Mouse (Mus musculus) midbrain, embryonic 14.5 days (tissue): ENCODE data around the gene Zpr1. TPM values are rescaled to one million over a fixed set of nuclear protein-coding genes. Genes with fewer than 3 reads are reported as not detected.

ENCODE experiments used
- ATAC-seq: fragments of 200-750 bp; cut with Nextera tagmentation; 2 replicates; pipeline ENCODE4 v1.8.0; 2017; ENCODE audit warnings: moderate number of reproducible peaks, moderate library complexity; ENCODE audit not compliant: low FRiP score, low TSS enrichment
- DNase-seq: peaks from one replicate; pipeline ENCODE4 v3.0.0-alpha.2; 2015
- H3K27ac ChIP-seq: fragments of 300-500 bp; sonication (generic); replicated peaks from 2 replicates; pipeline ENCODE4 v1.5.1; 2014; ENCODE audit warnings: mild to moderate bottlenecking, low read depth, low read length, moderate library complexity
- H3K27me3 ChIP-seq: fragments of 300-500 bp; sonication (generic); 2 replicates; pipeline ENCODE4 v1.6.1; 2014; ENCODE audit warnings: low read length, control low read depth, mixed read lengths; ENCODE audit not compliant: control insufficient read depth, insufficient read depth
- H3K36me3 ChIP-seq: fragments of 300-500 bp; sonication (generic); 2 replicates; pipeline ENCODE4 v1.6.1; 2014; ENCODE audit warnings: low read length, control low read depth; ENCODE audit not compliant: control insufficient read depth, insufficient read depth
- H3K4me1 ChIP-seq: fragments of 300-500 bp; sonication (generic); 2 replicates; pipeline ENCODE4 v1.6.1; 2014; ENCODE audit warnings: mild to moderate bottlenecking, antibody characterized with exemption, low read length, control low read depth; ENCODE audit not compliant: control insufficient read depth, insufficient read depth
- H3K4me2 ChIP-seq: fragments of 300-500 bp; sonication (generic); 2 replicates; pipeline ENCODE4 v1.6.1; 2014; ENCODE audit warnings: mild to moderate bottlenecking, low read length, moderate library complexity
- H3K4me3 ChIP-seq: fragments of 300-500 bp; sonication (generic); replicated peaks from 2 replicates; pipeline ENCODE4 v1.5.1; 2014; ENCODE audit warnings: low read depth, low read length
- H3K9ac ChIP-seq: fragments of 300-500 bp; sonication (generic); replicated peaks from 2 replicates; pipeline ENCODE4 v1.6.1; 2014; ENCODE audit warnings: mild to moderate bottlenecking, low read length, moderate library complexity
- H3K9me3 ChIP-seq: fragments of 300-500 bp; sonication (generic); 2 replicates; pipeline ENCODE4 v1.6.1; 2016; ENCODE audit warnings: low read length, control low read depth, mixed read lengths; ENCODE audit not compliant: control insufficient read depth
- WGBS: fragments of 180-500 bp; shearing (Covaris S2); extraction: QIAGEN DNeasy Blood & Tissue Kit; methylation state at CpG from one replicate; pipeline ENCODE4 v1.1.7; 2014; 5-methylcytosine and 5-hydroxymethylcytosine counted together
- polyA plus RNA-seq: library from polyadenylated mRNA; unstranded; fragments of >200 nt; fragmentation: Nextera tagmentation; extraction: Ambion mirVana; gene quantifications from 2 replicates; pipeline ENCODE4 v1.2.1, GENCODE M21; 2014

The Zpr1 gene
- polyA plus RNA-seq, 1 experiment from 2014 or later = 60.3 TPM

DNA sequence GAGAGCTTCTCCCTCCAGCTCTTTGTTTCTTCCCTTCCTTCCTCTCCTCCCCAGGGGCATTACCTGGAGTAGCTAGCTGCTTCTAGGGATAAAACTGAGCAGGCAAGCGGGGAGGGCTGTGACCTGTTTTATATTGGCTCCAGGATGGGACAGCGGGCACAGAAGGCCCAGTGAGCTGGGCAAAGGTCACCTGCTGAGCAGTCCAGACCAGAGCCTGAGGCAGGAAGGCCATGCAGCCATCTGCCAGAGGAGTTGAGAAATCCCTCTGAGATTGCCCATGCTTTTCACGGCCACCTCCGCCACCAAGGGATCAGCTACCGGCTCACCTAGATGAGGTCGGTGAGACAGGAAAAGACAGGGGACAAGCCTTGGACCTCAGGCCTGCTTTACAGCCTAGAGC, 37.7 kb upstream of the Zpr1 start:
- no peaks in the 10 kb centered on the region for H3K9me3 ChIP-seq
- no peaks in the 10 kb centered on the region for H3K27me3 ChIP-seq
- 0 out of 2 replicates have a peak, but pooled peaks cover 5% of the 10 kb centered on the region for H3K4me1 ChIP-seq
- no peak overlapping the region for H3K4me2 ChIP-seq
- H3K27ac ChIP-seq = no peak overlapping the region
- 84% methylated on average over 6 of the region's 6 CpGs for WGBS
- no peak overlapping the region for H3K9ac ChIP-seq
- no peak overlapping the region for H3K4me3 ChIP-seq
- no peaks in the 10 kb centered on the region for H3K36me3 ChIP-seq
- DNase-seq (no peak), ATAC-seq (no peak)

DNA sequence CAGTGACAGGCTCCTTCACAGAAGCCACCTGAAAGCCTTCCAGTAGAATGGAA, 37.4 kb upstream of the Zpr1 start, which contains the start of gene Apoc3:
Gene Apoc3, minus strand, starts transcription at position 41 of the 53 bp plus-strand sequence.
- DNase-seq (no peak), ATAC-seq (no peak)
- H3K9me3 ChIP-seq = no peaks in the 10 kb centered on the region
- H3K4me3 ChIP-seq = no peak within 1 kb of the TSS
- 0 out of 2 replicates have a peak, but pooled peaks cover 5% of the 10 kb centered on the region for H3K4me1 ChIP-seq
- H3K4me2 ChIP-seq = no peak within 1 kb of the TSS
- H3K27me3 ChIP-seq = no peaks in the 10 kb centered on the region
- no peak within 1 kb of the TSS for H3K27ac ChIP-seq
- H3K36me3 ChIP-seq = no peaks in the 10 kb centered on the region
- H3K9ac ChIP-seq = no peak within 1 kb of the TSS

DNA sequence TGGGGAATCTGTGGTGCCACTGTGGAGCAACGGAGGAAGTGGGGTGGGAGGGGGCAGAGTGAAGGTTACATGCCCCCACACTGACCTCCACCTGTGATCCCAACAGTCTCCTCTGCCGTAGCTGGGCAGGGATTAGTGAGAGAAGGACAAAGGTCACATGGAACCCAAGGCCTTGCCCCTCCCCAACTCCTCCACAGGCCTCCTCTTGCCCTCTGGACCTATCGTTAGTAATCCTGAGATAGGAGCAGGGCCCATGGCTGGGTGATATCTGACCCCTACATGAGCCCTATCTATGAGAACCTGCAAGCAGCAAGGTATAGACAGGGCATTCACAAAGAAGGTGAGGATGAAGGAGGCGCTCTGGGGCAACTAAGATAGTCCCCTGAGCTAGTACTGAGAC, 37.2 kb upstream of the Zpr1 start:
- H3K27ac ChIP-seq = no peak overlapping the region
- 44% methylated on average over 4 of the region's 4 CpGs for WGBS
- no peaks in the 10 kb centered on the region for H3K36me3 ChIP-seq
- DNase-seq (no peak), ATAC-seq (no peak)
- H3K4me2 ChIP-seq = no peak overlapping the region
- H3K4me3 ChIP-seq = no peak overlapping the region
- no peak overlapping the region for H3K9ac ChIP-seq
- H3K4me1 ChIP-seq = 0 out of 2 replicates have a peak, but pooled peaks cover 3% of the 10 kb centered on the region
- no peaks in the 10 kb centered on the region for H3K9me3 ChIP-seq
- no peaks in the 10 kb centered on the region for H3K27me3 ChIP-seq

DNA sequence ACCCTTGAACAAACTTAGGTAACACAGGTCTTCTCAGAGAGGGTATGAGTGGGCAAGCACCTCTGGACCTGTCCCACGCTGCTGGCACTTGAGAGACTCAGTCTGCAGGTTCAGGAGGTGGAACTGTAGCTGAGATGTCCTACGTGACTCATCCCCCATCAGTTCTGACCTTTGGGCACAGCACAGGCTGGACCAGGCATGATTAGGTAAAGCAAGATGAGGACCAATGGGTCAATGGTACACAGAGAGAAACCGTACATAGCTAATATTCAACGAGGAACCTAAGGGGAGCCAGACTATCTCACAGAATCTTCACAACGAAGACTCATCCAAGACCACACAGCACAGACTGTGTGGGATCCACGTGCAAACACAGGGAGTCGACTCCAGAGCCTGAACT, 34.0 kb upstream of the Zpr1 start:
- no peak overlapping the region for H3K27ac ChIP-seq
- H3K4me2 ChIP-seq = no peak overlapping the region
- H3K4me3 ChIP-seq = no peak overlapping the region
- H3K4me1 ChIP-seq = no peaks in the 10 kb centered on the region
- no peaks in the 10 kb centered on the region for H3K27me3 ChIP-seq
- H3K9ac ChIP-seq = no peak overlapping the region
- no peaks in the 10 kb centered on the region for H3K9me3 ChIP-seq
- 89% methylated on average over 7 of the region's 7 CpGs for WGBS
- ATAC-seq (no peak), DNase-seq (no peak)
- no peaks in the 10 kb centered on the region for H3K36me3 ChIP-seq

DNA sequence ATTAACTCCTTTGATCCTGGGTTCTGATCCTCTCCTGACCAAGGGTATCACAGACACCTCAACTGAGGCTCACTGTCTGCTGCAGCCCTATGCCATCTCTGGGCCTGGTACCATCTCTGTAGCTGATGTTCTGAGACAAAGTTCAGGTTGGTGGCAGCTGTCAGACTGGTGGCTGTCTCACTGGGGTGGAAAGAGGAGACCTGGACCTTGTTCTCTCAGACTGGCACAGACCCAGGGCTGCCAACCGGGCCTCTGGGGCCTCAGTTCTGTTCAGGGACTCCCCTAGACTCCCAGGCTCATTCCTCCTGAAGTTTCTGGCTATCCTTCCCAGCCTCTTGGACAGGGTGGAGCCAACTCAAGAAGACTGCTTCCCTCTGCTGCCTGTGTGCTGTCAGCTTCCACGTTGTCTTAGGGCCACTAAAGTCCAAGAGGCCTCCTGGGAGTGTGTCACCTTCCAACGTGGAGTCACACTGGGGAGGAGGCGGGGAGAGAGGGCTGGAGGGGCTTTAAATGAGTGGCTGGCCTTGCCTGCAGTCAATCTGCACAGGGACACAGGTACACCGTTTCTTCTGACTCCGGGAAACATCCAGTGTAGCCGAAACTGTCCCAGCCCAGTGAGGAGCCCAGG, 32.2 kb upstream of the Zpr1 start, which contains the start of gene Apoa4:
Gene Apoa4, plus strand, starts transcription at position 171 of the 628 bp plus-strand sequence.
- no peaks in the 10 kb centered on the region for H3K27me3 ChIP-seq
- H3K9ac ChIP-seq = no peak within 1 kb of the TSS
- H3K4me1 ChIP-seq = no peaks in the 10 kb centered on the region
- H3K4me3 ChIP-seq = no peak within 1 kb of the TSS
- no peak within 1 kb of the TSS for H3K27ac ChIP-seq
- H3K4me2 ChIP-seq = no peak within 1 kb of the TSS
- no peaks in the 10 kb centered on the region for H3K36me3 ChIP-seq
- no peak for DNase-seq
- WGBS = 77% methylated on average over 7 of the region's 7 CpGs
- ATAC-seq = no peak
- H3K9me3 ChIP-seq = no peaks in the 10 kb centered on the region

DNA sequence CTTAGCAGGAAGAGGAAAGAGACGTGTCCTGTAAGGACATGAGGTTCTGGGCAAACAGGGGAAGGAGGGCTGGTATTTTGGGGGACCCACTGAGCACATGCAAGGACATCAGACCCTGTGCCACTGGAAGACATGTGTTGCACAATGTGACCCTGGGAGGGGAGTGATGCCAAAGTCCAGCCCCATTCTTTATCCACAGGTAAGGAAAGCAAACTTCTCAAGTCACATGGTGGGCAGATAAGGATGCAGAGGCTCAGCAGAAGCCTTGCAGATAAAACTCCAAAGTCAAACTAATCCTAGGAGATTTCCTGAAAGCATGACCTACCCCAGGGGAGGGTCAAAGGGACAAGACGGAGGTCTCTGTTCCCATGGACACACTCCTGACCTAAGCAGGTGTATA, 31.0 kb upstream of the Zpr1 start:
- H3K4me1 ChIP-seq = no peaks in the 10 kb centered on the region
- H3K9ac ChIP-seq = no peak overlapping the region
- no peak overlapping the region for H3K27ac ChIP-seq
- 82% methylated on average over 2 of the region's 2 CpGs for WGBS
- no peaks in the 10 kb centered on the region for H3K27me3 ChIP-seq
- H3K36me3 ChIP-seq = no peaks in the 10 kb centered on the region
- DNase-seq (no peak), ATAC-seq (no peak)
- no peaks in the 10 kb centered on the region for H3K9me3 ChIP-seq
- H3K4me2 ChIP-seq = no peak overlapping the region
- H3K4me3 ChIP-seq = no peak overlapping the region

DNA sequence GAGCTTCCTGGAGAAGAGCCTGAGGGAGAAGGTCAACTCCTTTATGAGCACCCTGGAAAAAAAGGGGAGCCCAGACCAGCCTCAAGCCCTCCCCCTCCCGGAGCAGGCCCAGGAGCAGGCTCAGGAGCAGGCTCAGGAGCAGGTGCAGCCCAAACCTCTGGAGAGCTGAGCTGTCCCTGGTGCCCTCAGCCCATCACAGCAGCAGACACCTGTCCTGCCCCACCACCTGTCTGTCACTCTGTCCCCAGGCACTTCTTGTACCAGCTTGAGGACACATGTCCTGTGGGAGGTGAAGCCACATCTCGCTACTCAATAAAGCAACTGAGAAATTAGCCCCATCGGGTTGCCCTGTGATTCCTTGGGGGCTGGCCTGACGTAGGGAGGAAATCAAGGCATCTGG, 29.7 kb upstream of the Zpr1 start:
- Histone ChIP-seq H3K9ac (no peak overlapping the region), H3K36me3 (no peaks in the 10 kb centered on the region), H3K4me1 (no peaks in the 10 kb centered on the region), H3K27me3 (no peaks in the 10 kb centered on the region), H3K27ac (no peak overlapping the region), H3K4me2 (no peak overlapping the region), H3K4me3 (no peak overlapping the region), H3K9me3 (no peaks in the 10 kb centered on the region)
- WGBS = 76% methylated on average over 4 of the region's 4 CpGs
- ATAC-seq = no peak
- no peak for DNase-seq

DNA sequence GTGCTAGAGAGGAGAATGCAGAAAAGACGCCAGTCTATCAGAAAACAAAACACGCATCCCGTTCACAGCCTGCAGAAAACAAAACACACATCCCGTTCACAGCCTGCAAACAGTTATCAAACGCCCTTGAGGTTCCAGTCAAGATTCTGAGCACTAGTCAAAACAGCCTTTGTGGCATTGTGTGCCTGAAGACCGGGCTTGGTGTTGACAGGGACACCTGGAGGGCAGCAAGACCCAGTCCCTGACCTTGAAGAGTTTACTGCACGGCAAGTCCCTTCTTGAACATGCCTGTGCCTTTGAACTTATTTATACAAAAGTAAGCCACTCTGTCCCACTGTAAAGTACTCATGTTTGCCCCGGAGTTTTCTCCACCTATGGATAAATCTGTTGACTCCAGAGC, 29.3 kb upstream of the Zpr1 start:
- Histone ChIP-seq H3K4me3 (no peak overlapping the region), H3K9ac (no peak overlapping the region), H3K4me2 (no peak overlapping the region), H3K27ac (no peak overlapping the region), H3K36me3 (no peaks in the 10 kb centered on the region), H3K27me3 (no peaks in the 10 kb centered on the region), H3K9me3 (no peaks in the 10 kb centered on the region), H3K4me1 (no peaks in the 10 kb centered on the region)
- 71% methylated on average over 8 of the region's 8 CpGs for WGBS
- no peak for DNase-seq
- no peak for ATAC-seq

DNA sequence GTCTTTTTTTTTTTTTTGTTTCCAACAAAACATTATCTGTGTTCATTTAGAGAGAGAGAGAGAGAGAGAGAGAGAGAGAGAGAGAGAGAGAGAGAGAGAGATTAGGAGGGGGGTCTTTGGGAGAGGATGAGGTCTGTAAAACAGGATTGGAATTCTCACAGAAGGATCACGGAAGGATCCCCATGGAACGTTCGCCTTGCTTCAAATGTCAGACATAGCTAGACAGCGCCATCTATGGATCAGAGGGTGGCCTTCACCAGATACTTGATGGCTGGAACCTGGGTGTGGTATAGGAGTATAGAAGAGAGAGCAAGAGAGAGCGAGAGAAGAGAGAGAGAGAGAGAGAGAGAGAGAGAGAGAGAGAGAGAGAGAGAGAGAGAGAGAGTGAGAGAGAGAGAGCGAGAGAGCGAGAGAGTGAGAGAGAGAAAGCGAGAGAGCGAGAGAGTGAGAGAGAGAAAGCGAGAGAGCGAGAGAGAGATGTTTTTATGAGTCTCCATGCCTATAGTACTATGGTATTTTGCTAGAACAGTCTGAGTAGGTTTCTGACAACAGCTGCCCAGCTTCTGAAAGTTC, 26.0 kb upstream of the Zpr1 start:
- ATAC-seq (no peak), DNase-seq (peak; percentile 95)
- Histone ChIP-seq H3K27me3 (no peaks in the 10 kb centered on the region), H3K27ac (no peak overlapping the region), H3K4me2 (no peak overlapping the region), H3K36me3 (no peaks in the 10 kb centered on the region), H3K4me3 (no peak overlapping the region), H3K9me3 (no peaks in the 10 kb centered on the region), H3K4me1 (no peaks in the 10 kb centered on the region), H3K9ac (no peak overlapping the region)
- WGBS = 27% methylated on average over 11 of the region's 11 CpGs
